Mouse (Mus musculus) T-helper 1 cell (primary cell): Measurements from ENCODE around the gene Rxrb.

Experiments used
- in situ Hi-C: fragments of 300-600 bp; cut with MboI, MseI; formaldehyde crosslinking; loops from one replicate; pipeline ENCODE4 v1.15.1; 2025; ENCODE audit warnings: high pct_unique_total_duplicates

Rxrb gene

DNA sequence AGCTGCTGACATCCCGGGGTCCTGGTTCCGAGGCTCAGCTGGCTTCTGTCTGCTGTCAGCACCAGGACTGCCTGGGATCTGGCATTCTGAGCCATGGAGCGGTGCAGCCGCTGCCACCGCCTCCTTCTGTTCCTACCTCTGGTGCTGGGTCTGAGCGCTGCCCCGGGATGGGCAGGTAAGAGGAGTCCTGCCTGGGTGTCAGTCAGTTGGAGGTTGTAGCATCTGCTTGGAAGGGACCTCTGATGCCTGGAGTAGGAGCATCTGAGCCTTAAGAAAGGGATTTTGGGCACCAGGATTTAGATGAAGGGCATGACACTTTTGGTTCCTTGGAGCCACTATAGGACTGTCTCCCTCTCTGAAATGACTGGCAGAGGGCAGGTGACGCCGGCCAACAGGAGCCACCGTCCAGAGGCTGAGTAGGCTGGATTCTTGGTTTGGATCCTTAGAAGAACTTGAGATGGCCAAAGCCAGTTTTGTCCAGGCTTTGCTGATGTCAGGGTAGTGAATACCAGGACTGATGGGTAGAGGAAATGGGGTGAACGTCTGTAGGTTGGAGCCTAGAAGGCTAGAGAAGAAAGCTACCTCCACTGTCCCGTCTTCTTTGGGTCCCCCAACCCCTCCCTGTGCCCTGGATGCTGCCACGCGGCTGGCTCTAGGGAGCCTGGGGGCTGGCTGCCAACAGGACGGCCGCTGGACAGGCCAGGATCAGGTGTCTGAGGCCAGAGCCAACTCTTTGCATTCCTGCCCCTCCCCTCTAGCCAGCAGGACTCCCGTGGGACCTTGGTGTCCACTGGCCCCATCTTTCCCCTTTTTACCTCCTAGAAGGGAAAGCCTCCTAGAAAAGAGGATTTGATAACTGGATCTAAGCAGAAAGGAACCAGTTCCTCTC, 8.2 kb downstream of the Rxrb start:
- in situ Hi-C loops = loop anchor here (10.0 kb wide), 1 partner anchor 565 kb away; the partner anchor contains the start of genes Agpat1 and Rnf5

DNA sequence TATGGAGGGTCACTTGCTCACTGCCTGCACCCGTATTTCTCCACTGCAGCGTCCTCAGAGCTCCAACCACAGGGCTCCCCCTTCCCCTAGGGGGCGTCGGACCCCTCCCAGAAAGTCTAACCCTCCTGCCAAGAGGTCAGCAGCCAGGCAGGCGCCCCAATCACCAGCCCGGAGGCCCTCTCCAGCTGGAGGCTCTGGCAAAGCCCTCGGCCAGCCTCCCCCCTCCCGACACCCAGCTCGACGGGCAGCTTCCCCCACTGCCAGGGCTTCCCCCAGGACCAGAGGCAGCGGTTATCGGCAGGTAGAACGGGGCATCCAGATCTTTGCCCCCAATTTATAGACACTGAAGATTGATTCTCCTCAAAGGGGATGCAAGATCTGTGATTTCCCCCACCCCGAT, 14.3 kb downstream of the Rxrb start:
- in situ Hi-C loops = no loop called here

DNA sequence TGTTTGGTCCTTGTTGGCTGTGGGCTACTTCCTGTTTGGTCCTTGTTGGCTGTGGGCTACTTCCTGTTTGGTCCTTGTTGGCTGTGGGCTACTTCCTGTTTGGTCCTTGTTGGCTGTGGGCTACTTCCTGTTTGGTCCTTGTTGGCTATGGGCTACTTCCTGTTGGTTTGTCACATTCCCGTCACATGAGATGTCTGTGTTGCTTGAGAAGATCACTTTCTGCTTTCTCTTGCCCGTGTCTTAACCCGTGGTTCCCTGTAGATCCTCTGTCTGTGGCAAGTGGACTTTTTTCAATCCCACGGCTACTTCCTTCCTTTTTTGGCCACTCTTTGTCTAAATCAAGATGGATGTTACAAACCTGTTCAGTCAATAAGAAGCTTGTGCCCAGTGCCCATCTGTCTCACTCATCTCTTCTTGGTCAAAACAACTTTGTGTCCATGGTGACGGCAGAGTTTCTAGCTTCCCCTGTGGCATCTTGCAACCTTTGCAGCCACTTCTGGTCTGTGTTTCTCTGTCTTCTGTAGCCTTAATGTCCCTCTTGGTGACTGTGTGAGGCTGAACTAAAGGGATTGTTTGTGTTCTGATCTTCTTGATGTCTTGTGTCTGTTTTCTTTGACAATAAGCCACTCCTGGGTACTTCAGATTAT, 15.9 kb downstream of the Rxrb start:
- in situ Hi-C loops = no loop called here

DNA sequence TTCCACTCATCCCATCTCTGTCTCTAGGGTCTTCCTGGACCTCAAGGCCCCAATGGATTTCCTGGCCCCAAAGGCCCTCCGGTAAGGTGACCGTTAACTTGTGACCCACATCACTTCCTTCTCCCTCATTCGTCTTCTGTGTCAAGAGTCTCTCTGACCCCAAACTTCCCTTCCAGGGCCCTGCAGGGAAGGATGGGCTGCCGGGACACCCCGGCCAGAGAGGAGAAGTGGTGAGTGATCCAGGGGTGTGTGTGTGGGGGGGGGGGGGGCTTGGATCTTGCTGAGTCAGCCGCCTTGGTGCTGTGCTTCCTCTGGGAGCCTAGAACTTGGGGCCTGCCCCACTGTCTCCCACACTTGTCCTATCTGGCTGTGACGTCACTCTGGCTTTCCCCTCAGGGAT, 25.6 kb downstream of the Rxrb start:
- in situ Hi-C loops = loop anchor here (25.0 kb wide), 1 partner anchor 755 kb away; the partner anchor contains the start of gene Cyp21a1

DNA sequence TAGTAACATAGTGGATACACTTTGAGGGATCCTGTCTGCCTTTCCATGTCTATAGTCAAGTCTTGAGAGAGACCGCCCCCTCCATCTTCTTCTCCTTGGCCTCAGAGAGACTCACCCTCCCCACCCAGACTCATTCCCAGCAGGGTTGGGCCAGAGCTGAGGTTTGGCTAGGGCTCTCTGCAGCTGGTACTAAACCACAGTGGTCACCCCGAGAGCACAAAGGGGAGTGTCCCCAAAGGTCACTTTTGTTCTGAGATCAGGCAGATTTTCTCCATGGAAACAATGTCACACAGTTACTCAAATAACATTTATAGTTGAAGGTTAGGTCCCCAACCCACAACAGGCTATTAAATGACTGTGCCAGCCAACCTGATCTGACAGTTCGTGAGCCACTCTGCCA, 37.3 kb downstream of the Rxrb start:
- in situ Hi-C loops = loop anchor here (25.0 kb wide), 1 partner anchor 743 kb away; the partner anchor contains the start of gene Cyp21a1

DNA sequence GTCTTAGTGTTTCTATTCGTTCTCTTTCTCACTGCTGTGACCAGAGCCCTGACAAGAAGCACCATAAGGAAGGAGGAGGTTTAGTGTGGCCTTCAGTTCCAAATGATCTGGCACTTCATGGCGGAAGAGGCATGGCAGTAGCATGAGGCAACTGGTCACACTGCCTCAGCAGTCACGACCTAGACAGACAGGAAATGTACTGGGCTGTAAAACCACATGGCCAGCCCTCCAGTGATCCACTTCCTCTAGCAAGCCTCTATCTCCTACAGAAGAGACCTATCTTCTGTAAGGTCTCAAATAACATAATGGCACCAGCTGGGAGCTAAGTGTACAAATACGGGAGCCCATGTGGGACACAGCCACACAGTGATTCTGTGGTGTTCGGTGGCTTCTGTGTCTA, 40.5 kb downstream of the Rxrb start:
- in situ Hi-C loops = loop anchor here (10.0 to 25.0 kb wide), 2 partner anchors 517 to 740 kb away; partner anchors contain the start of genes Cyp21a1 and Myo1f

DNA sequence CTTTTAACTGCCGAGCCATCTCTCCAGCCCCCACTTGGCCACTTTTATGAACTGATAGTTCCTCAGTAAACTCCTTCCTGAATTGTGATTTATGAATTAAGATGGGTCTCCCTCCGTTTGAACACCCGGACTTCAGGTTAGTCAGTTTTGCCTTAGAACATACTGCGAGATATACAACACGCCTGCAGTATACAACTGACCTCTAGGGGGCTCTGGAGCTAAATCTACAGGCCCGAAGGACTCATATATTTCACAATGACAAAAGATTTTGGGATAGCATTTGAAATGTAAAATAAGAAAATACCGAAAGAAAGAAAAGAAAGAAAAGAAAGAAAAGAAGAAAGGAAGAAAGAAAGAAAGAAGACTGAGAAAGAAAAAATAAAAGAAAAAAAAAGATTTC, 43.7 kb downstream of the Rxrb start:
- in situ Hi-C loops = loop anchor here (10.0 kb wide), 1 partner anchor 520 kb away; the partner anchor contains the start of gene Myo1f

DNA sequence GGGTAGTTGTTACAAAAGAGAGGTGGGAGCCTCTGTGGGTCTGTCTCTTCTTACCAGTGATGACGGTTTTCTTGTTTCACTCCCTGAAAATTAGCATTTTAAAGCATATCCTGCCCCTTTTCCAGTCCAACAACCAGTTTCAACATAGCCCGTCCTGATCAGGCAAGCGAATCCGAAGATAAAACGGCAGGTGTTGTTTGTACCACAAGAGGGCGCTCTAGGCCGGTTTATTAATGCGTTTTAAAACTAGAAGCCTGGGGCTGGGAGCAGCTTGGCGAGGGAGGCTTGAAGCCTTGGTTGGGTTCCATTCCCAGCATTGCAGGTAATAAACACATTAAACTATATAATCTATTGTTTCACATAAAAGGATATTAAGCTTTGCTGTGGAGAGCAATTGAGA, 45.9 kb downstream of the Rxrb start:
- in situ Hi-C loops = loop anchor here (10.0 kb wide), 1 partner anchor 523 kb away; the partner anchor contains the start of gene Myo1f

DNA sequence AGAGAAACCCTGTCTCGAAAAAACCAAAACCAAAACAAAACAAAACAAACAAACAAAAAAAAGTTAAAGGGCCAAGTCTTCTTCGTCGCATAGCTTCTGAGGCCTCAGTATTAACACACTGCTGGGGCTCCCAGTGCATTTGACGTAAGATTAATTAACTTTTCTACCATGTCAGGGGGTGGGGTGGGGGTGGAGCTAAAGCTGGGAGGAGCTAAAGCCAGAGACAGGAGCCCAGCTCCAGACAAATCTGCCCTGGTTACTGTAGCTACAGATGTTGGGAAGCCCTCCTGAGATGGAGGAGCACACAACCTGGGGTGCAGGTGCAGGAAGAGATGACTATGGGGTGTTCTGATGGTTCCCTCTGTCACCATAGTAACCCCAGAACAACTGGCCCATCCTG, 46.5 kb downstream of the Rxrb start:
- in situ Hi-C loops = loop anchor here (10.0 kb wide), 1 partner anchor 523 kb away; the partner anchor contains the start of gene Myo1f

DNA sequence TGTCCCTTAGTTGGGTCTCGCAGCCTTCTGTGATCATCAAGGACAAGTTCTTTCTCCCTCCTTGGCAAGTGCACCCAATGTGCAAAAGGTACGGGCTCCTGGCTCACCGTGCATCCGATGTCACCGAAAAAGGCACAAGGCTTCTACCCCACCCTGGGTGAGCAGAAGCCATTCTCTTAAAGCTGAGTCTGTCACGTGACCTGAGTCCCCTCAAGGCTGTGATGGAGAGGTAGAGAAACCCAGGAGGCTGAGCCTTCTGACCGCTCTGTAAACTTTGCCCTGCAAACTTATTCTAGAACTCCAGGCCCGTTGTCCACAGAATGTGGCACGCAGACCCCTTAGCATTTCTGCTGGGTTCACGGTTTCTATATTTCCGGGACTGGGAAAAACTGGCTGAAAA, 47.4 kb downstream of the Rxrb start:
- in situ Hi-C loops = loop anchor here (10.0 kb wide), 1 partner anchor 524 kb away; the partner anchor contains the start of gene Myo1f

DNA sequence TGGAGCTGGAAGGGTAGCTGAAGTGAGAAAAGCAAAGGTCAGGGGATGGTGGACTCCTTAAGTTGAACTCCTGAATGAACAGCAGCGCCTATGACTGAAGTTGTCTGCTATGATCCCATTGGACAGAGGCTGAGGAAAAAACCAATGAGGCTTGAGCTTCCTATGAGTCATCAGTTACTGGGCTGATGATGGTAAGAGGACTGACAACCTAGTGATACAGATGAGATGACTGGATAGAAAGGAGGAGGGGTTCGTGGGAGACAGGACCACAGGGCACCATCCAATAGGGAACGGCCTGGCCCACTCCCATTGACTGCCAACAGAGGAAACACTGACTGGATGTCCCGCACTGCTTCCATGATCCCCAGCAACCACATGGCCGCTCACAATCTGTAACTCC, 48.0 kb downstream of the Rxrb start:
- in situ Hi-C loops = loop anchor here (5.0 to 10.0 kb wide), 2 partner anchors 88 to 525 kb away; partner anchors contain the start of gene Myo1f

DNA sequence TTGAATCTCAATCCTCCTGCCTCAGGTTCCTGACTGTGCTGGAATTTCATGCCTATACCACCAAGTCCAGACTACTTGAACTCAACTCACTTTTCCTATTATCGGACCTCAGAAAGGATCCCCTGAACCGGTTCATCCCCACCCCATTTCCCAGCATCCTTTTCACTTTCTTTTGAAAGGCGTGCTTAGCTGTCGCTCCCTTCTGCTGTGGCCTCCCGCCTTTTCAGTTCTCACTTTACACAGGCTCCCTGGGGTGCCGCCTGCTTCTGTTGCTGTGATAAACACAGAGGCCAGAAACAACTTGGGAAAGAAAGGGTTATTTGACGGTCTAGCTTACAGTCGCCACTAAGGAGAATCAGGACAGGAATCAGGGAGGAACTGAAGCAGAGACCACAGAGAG, 51.5 kb downstream of the Rxrb start:
- in situ Hi-C loops = loop anchor here (5.0 kb wide), 1 partner anchor 84 kb away; no protein-coding TSS in a partner anchor

DNA sequence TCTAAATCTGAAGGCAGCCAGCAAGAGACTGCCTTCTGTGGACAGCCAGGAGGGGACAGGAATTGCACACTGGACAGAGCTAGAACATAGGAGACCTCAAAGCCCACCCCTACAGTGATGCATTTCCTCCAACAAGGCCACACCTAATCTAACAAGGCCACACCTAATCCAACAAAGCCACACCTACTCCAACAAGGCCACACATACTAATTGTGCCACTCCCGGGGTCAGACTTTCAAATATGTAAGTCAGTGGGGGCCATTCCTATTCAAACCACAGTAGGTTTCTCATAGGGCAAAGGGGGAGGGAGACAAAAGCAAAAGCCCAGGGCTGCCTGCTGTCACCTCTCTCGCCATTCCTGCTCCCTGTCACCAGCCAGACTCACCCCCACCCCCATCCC, 55.8 kb downstream of the Rxrb start:
- in situ Hi-C loops = no loop called here
